Mouse (Mus musculus) cerebral cortex, adult 2 months (tissue): ENCODE results near the gene Itga2.

ENCODE experiments used
- WGBS: fragments of 180-500 bp; shearing (Covaris S2); methylation state at CpG from one replicate; pipeline ENCODE4 v1.1.7; 2018; 5-methylcytosine and 5-hydroxymethylcytosine counted together

Gene Itga2

GRCm38 (mm10) chr13:114931775-114932294, at the start of gene Itga2:
TSS of gene Itga2 (minus strand) at chr13:114932100.
- WGBS = 2% methylated on average over 28 of the region's 28 CpGs

DNA sequence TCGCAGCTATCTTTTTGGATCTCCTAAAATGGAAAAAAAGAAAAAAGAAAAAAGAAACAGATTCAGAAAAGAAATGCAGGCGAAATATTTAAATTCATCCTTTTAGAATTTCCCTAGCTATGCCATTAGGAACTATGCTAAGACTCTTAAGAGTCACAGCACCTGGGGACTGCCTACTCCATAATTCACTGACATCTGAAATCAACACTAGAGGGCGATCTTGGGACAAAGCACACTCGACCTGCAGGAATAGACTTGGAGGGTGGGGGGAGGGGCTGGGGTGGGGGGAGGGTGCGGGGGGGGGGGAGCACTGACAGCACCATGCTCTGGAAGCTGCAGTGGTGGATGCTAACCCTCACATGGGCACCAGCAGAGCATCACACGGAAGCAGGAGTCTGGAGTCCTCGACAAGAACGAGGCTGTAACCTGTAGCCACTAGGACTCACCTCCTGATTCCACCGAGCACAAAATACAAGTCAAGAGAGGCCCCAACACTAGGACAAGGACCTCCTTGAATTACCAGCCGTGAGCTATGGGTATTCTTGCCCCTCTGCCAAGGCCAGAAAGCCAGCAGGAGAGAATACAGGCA, 49.0 kb upstream of the Itga2 start:
- WGBS = 42% methylated on average over 10 of the region's 10 CpGs

DNA sequence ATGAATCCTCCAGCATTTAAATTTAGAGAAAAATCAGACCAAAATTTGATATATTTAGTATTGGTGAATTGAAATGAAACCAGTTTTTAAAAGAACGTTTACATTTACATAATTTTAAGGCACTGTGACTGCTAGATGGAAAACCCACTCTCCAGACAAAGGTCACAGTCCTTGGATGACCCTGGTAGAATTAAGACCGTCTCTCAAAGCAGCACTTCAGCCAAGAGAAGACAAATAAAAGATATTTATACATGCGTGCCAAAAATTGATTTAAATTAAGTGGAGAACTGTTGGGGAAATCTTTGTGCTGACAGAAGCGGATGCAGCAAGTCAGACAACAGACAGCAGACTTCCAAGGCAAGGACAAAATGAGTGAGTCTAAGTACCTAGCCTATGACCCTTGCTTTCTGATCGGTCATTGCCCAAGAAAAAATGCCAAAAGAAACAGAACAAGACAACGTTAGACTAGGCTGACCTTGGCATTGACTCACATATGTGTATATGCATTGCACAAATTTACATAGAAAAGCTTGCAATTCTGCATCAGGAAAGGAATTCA, 42.7 kb upstream of the Itga2 start:
- WGBS = 68% methylated on average over 6 of the region's 6 CpGs

GRCm38 (mm10) chr13:114971905-114972304, 40.0 kb upstream of the Itga2 start:
- over 99% methylated on average over 3 of the region's 3 CpGs for WGBS

DNA sequence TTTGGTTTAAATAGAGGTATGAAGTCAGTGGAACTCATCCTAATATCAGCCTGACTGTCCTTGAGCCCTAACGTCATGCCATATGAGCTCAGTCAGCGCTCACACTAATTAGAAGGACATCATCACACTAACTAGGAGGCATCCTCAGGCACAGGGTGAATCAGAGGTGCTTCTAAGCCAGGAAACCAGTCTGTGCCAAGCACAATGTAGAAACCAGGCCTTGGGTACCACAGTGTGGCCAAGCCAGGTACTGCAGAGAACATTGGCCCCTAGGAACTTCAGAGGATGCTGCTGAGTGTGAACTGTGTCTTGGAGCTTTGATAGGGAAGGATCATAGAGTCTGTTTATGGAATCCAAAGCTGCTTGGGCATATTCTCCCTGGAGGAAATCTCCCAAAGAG, 32.3 kb upstream of the Itga2 start:
- WGBS = 16% methylated on average over 2 of the region's 2 CpGs

GRCm38 (mm10) chr13:114933541-114933940, 1.6 kb upstream of the Itga2 start:
- 72% methylated on average over 7 of the region's 7 CpGs for WGBS

DNA sequence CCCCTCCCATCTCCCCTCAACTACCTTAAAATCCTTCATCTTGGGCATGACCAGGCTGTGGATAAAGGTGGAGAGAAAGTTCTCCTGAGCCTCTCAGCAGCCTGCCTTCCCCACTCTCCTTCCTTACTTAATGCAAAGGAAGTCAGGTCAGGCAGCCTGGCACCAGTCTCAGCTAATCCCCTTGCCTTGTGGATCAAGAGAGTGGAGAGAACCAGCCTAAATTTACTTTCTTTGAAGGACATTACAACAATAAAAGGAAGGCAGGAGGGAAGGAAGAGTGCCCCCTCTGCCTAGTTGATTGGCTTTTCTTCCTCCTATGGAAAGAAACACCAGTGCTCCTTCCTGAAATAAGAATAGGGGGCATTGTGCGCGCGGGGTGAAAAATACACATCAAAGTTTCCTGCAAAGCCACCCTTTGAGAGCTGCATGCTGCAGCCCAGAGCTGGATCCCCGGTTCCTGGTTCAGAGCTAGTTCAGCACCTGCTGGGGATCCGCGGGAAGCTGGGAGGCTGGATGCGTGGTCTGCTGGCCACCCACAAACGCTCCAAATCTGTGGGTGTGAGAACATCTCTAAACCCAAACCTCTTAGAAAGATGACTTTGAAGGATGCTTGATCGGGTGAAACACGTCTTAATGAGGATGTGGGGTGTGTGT, 777 bp downstream of the Itga2 start:
- WGBS = 1% methylated on average over 10 of the region's 10 CpGs

DNA sequence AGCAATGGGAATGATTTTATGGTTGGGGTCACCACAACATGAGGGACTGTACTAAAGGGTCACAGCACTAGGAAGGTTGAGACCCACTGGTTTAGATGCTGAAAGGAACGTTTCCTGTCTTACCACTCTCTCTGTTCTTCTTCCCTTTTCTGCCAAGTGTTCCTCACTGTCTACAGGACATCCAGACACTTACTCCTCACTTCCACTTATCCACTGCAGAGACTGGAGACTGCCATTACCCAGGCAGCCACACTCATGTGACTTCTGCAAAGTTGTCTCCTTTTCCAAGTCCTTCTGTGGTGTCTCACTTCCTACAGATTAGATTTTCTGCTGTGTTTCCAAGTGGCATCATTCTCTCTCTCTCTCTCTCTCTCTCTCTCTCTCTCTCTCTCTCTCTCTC, 7.1 kb downstream of the Itga2 start:
- 83% methylated on average over 1 of the region's 1 CpGs for WGBS

DNA sequence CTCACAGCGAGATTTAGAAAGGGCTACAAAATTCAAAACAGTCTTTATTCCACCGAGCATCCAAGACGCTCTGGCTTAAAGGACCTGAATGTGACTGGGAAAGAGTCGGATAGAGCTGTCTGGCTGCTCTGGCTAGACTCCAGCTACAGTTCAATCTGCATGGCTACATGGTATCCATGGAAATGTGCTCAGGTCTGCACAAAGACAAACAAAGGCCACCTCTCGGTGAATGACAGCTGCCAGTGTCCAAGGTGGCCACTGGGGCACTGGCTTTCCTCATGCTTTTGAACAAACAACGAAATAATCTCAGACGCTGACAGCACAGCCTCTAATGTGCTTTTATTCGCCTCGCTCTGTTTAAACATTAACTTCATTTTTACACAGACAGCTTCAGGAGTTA, 8.6 kb downstream of the Itga2 start:
- WGBS = 53% methylated on average over 9 of the region's 9 CpGs

- WGBS = 76% methylated on average over 5 of the region's 5 CpGs
Observed at GRCm38 (mm10) chr13:114915767-114916166, 16.1 kb downstream of the Itga2 start.

DNA sequence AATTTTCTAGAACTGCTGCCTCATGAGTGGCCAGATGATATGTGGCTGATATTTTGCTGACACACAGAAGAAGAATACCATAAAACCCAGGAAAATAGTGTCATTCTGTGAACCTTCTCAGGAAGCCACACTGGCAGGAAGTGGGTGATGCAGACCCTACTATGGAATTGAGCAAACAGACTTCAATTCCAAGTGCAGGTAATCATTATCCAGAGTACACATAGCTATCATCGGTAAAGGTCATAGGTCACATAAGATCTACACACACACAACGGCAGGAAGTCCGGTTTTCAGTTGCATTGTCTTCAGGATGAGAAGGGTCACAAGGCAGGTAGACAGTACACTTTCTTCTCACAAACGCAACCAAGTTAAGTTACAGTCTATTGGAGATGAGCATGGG, 16.9 kb downstream of the Itga2 start:
- 86% methylated on average over 4 of the region's 4 CpGs for WGBS

DNA sequence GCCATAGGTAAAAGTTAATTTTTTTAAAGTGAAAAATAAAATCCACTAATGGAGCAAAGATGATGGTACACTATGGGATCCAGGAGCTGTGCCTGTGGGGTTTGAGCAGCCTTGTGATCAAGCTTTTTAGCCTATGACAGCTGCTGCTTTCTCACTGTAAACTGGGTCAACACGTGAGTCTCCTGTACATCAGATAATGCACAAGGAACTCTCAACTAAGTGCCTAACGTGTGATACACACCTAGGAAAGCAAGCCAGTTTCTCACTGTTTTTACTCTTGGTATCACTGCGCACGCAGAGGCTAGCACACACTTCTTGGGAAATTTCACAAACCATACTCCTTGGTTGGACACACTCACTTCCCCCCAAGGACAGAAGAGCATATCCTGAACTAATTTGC, 17.3 kb downstream of the Itga2 start:
- 90% methylated on average over 4 of the region's 4 CpGs for WGBS

DNA sequence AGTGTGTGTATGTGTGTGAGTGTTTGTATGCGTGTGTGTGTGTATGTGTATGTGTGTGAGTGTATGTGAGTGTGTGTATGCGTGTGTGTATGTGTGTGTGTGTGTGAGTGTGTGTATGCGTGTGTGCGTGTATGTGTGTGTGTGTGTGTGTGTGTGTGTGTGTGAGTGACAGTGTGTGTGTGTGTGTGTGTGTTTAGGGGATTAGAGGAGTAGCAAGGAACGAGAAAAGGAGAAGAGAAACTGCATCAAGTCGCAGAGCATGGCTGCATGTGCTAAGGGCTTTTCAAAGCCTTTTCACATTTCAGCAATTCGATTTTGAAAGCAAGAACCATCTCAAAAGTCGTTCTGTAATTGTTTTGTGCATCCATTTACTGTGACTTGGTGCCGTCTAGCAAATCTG, 21.3 kb downstream of the Itga2 start:
- WGBS = 75% methylated on average over 9 of the region's 9 CpGs

DNA sequence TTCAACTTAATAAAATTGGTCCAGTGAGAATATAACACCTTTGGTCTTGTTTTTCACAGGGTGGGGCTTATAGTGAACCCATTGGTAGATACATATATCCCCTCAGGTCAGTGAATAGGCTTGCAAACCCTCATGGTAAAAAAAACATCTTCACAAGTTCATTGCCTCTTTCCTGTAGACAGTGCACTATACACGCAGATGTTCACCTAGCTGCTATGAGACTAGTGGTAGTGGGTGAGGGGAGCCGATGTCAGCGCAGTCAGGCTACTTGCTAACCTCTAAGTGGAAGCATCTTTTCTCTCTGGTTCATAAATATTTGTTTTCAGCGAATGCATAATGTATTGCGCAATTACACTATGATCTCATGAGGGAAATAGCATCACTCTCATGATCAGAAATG, 22.4 kb downstream of the Itga2 start:
- 90% methylated on average over 5 of the region's 5 CpGs for WGBS

DNA sequence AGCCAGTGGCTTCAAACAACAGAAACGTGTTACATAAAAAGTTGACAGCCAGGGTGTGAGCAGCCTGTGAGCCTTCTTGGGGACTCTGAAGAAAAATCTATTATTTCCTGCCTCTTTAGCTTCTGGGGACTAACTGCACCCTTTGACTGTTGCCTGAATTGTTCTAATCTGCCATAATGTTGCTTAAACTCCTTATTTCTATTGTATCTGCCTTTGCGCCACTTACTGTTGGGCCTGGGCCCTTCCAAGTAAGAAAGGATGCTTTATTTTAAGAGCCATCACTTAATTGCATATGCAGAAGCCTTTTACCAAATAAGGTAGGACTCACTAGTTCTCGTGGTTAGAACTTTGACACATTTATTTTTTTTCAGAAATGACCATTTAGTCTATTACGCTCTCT, 24.0 kb downstream of the Itga2 start:
- 83% methylated on average over 4 of the region's 4 CpGs for WGBS

DNA sequence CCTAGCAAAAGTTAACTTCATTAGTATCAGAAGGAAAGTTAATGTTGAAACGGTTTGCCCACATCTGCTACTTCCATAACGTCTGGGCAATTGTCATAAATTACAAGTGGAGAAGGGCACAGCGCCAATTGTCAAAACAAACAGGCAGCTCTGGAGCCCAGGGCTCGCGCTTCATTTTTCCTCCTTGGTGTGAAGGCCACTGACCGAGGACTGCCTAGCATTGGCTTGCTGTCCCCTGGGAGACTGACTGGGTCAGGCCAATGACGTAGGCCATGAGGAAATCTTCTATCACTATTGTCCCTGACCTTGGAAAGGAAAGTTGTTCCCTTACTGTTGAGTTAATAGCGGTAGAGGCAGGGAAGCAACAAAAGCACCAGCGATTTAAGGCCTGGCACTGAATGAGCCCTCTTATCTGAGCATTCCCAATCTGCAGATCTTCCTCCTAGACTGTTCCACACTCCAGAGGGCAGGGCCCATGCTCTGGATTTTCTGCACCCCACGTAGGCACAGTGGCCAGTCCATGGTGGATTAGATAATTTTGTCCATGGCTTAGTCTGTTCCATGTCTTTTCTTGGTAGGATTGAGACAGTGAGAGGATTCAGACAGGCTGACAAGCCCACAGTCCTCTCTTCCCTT, 35.0 kb downstream of the Itga2 start:
- 77% methylated on average over 10 of the region's 10 CpGs for WGBS

- 81% methylated on average over 7 of the region's 7 CpGs for WGBS
Observed at GRCm38 (mm10) chr13:114895896-114896295, 36.0 kb downstream of the Itga2 start.

DNA sequence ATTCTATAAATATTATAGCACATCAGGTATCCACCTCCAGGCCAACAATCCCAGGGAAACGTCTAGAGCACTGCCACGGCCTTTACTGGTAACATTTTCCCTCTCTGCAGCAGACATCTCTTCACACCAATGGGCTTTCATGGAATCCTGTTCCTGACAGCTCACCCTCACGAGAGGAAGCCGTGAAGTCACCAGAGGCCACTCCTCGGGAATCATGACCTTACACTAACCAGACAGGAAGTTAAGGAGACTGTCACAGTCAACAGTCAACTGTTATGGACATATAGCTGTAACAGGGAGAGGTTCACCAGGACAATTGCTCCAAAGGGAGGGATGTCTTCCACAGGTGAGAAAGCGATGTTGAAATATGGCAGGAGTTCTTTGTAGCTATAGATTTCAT, 40.2 kb downstream of the Itga2 start:
- 68% methylated on average over 6 of the region's 6 CpGs for WGBS

DNA sequence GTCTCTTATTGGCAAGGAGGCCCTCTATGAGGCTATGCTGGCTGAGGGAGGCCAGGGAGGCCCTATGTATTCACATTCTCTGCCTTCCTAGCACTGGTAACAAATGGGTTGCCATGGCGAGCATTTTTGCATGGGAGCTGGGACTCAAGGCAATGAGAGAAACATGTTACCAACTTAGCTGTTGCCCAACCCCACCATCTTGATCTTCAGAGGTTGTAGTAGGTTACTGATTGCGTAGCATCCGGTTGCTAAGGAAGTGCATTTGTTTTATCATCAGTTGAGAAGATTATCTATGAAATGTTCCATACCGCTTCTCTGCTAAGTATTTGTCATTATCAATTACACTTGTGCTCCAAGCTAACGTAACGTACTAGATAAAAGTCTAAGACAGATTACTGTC, 44.2 kb downstream of the Itga2 start:
- WGBS = 96% methylated on average over 6 of the region's 6 CpGs

DNA sequence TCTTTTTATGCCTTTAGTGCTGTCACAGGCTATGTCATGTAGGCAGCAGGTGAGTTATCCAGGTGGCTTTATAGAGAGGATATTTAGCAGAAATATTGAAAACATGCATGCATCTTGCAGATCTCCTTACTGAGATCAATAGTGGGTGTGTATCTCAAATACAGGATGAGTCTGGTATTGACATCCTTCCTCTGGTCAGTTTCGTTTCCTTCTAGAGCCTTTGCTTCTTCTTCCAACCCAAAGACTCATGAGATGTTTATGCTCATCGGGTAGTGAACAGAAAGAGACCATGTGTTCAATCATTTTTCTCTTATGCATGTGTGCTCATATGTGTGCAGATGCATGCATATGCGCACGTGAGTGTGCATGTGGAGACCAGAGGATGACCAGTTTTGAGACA, 44.6 kb downstream of the Itga2 start:
- WGBS = 88% methylated on average over 4 of the region's 4 CpGs

GRCm38 (mm10) chr13:114885171-114885570, 46.7 kb downstream of the Itga2 start:
- WGBS = 70% methylated on average over 9 of the region's 9 CpGs

DNA sequence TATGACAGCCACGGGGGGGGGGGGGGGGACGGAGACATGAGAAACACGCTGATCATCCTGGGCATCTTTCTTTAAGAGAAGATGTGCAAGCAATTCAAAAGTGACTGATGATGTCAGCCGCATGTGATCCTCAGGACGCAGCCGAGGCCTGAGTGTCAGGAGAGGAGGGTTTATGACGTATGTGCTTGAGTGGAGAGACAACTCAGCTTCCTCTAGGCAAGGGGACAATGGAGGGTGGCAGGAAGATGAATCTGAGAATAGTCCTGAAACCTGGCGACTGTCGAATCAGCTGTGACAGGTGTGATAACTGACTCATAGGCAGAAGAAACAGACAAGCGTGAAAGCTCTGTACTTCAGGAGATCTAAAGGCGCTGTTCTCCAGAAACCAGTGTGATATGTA, 53.2 kb downstream of the Itga2 start:
- 81% methylated on average over 11 of the region's 11 CpGs for WGBS

DNA sequence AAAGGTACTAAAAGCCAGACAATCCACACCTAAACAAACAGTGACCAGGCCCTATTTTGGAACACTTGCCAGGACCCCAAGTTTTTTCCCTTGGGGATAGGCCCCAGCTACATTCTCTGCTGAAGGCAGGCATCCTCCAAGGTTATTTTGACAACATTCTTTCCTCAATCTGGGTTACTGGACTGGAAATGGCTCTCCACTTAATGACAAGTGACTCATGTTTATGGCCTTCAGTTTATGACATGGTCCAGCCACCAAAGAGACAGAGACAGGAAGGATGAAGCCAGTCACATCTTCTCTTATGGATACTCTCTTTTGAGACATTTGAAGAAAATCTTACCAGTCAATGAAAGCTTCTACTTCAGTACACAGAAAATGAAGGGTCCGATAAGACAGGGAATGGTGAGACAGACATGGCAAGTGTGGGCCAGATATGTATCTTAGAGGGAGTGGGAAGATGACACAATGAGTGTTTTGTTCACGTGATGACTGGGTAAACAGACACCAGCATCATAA, 55.8 kb downstream of the Itga2 start:
- 89% methylated on average over 2 of the region's 2 CpGs for WGBS
